In the genomic region with DNA sequence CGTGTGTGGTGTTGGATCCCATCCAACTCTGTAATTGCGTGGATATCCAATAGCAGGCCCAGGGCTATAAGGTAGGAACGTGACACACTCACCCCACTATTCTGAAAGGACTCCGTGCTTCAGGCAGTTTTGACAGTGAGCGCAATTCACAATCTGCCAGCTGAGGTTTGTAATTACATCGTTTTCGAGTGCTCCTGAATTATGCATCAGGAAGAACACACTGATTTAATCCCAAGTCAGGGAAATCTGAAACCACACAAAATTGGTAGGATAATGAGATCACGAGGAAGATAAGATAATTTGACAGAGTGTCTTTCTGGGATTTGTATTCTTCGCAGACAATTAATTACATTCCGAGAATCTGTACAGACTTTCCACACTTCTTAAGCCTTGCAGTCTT, we compare ENCODE assay signal across 15 mouse cellular contexts. TPM values are rescaled to one million over a fixed set of nuclear protein-coding genes. Genes with fewer than 3 reads are reported as not detected.
DNase-seq lines count a peak whose midpoint lies in the region; ATAC-seq and TF ChIP-seq lines count a peak whose summit lies in the region.
"Had no signal": no experiment of that assay in that cellular context is flagged by ENCODE, and none has a peak within 500 bp of the region (broad histone marks: within the 10 kb centered on the region; RNA-seq: fewer than 3 reads in every experiment).

No protein-coding gene starts in this region.

- DNase-seq in embryo, embryonic 10.5 days (ENCODE audit: low spot score): peak; percentile 28
- DNase-seq in embryo, embryonic 10 days (ENCODE audit: low spot score): no peak
- DNase-seq in retina, postnatal 1 day: peak; percentile 49
- no peak for DNase-seq in retina, embryonic 14.5 days (ENCODE audit: low spot score)
- peak; percentile 54 for DNase-seq in hindbrain, postnatal 0 days (ENCODE audit: low spot score)
- no peak for DNase-seq in ovary, postnatal 36 days (ENCODE audit: low spot score)
- no peak for DNase-seq in thymus, postnatal 4 days
- DNase-seq in left cerebral cortex, adult 11 months (ENCODE audit: low spot score): no peak
- DNase-seq: adrenal gland, adult 8-10 months; lung, adult 18-20 months; right cerebral cortex, postnatal 4 days had no signal

- H3K9ac ChIP-seq in hindbrain, postnatal 0 days (replicated peaks; ENCODE audit: low read length): no peak overlapping the region
- H3K9ac ChIP-seq: heart, embryonic 15.5 days had no signal

- H3K27ac ChIP-seq in hindbrain, postnatal 0 days: no peak overlapping the region
- H3K27ac ChIP-seq: heart, embryonic 15.5 days; left cerebral cortex, adult 2 months had no signal

- no peaks in the 10 kb centered on the region for H3K36me3 ChIP-seq in hindbrain, postnatal 0 days (ENCODE audit: insufficient read depth, low read length)
- H3K36me3 ChIP-seq: heart, embryonic 15.5 days had no signal

- H3K4me2 ChIP-seq in hindbrain, postnatal 0 days (ENCODE audit: low read depth, low read length): no peak overlapping the region
- H3K4me2 ChIP-seq: heart, embryonic 15.5 days had no signal

- H3K9me3 ChIP-seq in hindbrain, postnatal 0 days (ENCODE audit: low read length): no peaks in the 10 kb centered on the region
- H3K9me3 ChIP-seq: heart, embryonic 15.5 days had no signal

- H3K4me3 ChIP-seq in hindbrain, postnatal 0 days (ENCODE audit: low read length): no peak overlapping the region
- H3K4me3 ChIP-seq: heart, embryonic 15.5 days; left cerebral cortex, adult 2 months had no signal

- no peak for ATAC-seq in hindbrain, postnatal 0 days
- ATAC-seq: inflammation-experienced regulatory T-cells, adult 6 months had no signal

- H3K4me1 ChIP-seq in hindbrain, postnatal 0 days (ENCODE audit: insufficient read depth, low read length): peaks cover 5% of the 10 kb centered on the region

- WGBS in hindbrain, postnatal 0 days: 23% methylated on average over 10 of the region's 10 CpGs

- no peak for TF ChIP-seq CTCF in hindbrain, postnatal 0 days (IDR thresholded peaks at IDR 0.05; ENCODE audit: low read depth)

- H3K27me3 ChIP-seq in hindbrain, postnatal 0 days (ENCODE audit: insufficient read depth, low read length): peaks cover 26% of the 10 kb centered on the region

RNA-seq across cellular contexts. Expression of gene Prr15, which starts 6.1 kb away (rescaled TPM):
- 0.37 and 1.3 TPM in 2 replicates for total RNA-seq in hindbrain, postnatal 0 days (2014; rRNA removed)
- 1.4 and 1.8 TPM in 2 replicates for polyA plus RNA-seq in hindbrain, postnatal 0 days (2015; fragmentation: Nextera tagmentation; extraction: Ambion mirVana)
- total RNA-seq: common myeloid progenitor, adult 5-6 weeks had no signal

Comparison
In these comparisons a context has a peak if more than half of its experiments do, and no peak if none do; other contexts are left out.
1. DNase-seq: peak in embryo, embryonic 10.5 days (single experiment), retina, postnatal 1 day (single experiment) and hindbrain, postnatal 0 days (single experiment); none in embryo, embryonic 10 days (single experiment), retina, embryonic 14.5 days (single experiment), ovary, postnatal 36 days (single experiment), thymus, postnatal 4 days (single experiment) and left cerebral cortex, adult 11 months (single experiment).